Mouse (Mus musculus) lung, postnatal 0 days (tissue): ENCODE measurements around the gene Scai.
"Not testable (repeated sequence)": the region's sequence is repeated elsewhere in the genome, so short reads cannot be mapped to it uniquely, and the experiment has no call there.

Experiments used
- CTCF ChIP-seq: IDR thresholded peaks from 2 replicates; pipeline ENCODE4 v1.5.1; 2016; ENCODE audit warnings: antibody characterized with exemption, mild to moderate bottlenecking
- EP300 ChIP-seq: IDR thresholded peaks from 2 replicates; pipeline ENCODE4 v1.6.1; 2016; ENCODE audit warnings: antibody characterized with exemption, mild to moderate bottlenecking, control low read depth

- TF ChIP-seq CTCF, EP300: not testable (repeated sequence)
Observed at GRCm38 (mm10) chr2:39225331-39226018, 34.9 kb upstream of the Scai start.
